1 mouse cellular context compared by ENCODE assay signal in the genomic region with DNA sequence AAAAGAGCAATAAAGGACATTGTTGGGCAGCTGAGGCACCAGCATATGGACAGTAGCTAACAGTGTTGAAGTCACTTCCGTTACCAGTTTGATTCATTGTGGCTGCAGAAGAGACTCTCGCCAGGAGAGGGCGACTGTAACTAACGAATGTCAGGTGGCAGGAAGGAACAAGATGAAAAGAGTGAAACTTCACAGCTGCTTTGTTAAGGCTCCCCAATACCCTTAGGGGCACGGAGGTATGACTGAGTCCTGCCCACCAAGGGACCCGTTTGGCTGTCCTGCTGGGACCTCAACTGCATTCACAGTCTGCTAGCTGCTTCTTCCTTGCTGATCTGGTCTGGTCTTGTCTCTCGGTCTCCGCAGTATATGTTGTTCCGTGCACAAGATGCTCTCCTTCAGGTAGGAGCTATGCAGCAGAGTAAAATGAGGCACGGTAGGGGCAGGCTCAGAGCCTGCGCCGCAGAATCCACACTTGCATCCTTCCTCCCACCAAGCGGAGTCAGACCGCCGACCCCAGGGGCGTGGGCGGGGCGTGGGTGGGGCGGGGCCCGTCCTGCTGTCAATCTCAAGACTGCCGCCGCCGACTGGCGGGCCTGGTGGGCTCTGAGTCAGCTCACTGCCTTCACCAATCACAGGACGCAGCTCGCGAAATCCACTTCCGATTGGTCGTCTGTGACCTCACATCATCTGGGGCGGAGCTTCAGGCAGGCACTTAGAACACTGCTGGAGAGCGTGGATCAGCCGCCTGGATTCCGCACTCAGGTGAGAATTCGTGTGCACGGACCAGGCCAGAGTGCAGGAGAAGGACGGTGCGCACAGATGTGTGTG.
TF ChIP-seq lines count a peak whose summit lies in the region.

No protein-coding gene starts in this region.

TF ChIP-seq in CH12.LX, 34 proteins besides CTCF, POLR2A, EP300 and RAD21:
- peak; percentile 51 for TF ChIP-seq ETS1 (conservative IDR thresholded peaks at IDR 0.05; ENCODE audit: low read depth, low read length)
- TF ChIP-seq SMC3 (IDR thresholded peaks at IDR 0.05; ENCODE audit: low read depth, low read length): peak; percentile 76
- no peak for TF ChIP-seq ZNF384 (IDR thresholded peaks at IDR 0.05; ENCODE audit: low read depth, low read length)
- no peak for TF ChIP-seq USF2 (conservative IDR thresholded peaks at IDR 0.05; ENCODE audit: low read depth, low read length)
- TF ChIP-seq TBP (conservative IDR thresholded peaks at IDR 0.05; ENCODE audit: low read depth, low read length): peak; percentile 70; the same call in 1 of the 2 replicates
- 0 out of 2 replicates have a peak, but pooled peaks have one; percentile 4 for TF ChIP-seq RCOR1 (conservative IDR thresholded peaks at IDR 0.05; ENCODE audit: low read depth, low read length)
- peak; percentile 30; the same call in 1 of the 2 replicates for TF ChIP-seq BHLHE40 (IDR thresholded peaks at IDR 0.05; ENCODE audit: low read depth, low read length)
- TF ChIP-seq E2F4 (IDR thresholded peaks at IDR 0.05; ENCODE audit: insufficient replicate concordance, low read depth, low read length): no peak
- TF ChIP-seq MAFK (IDR thresholded peaks at IDR 0.05; ENCODE audit: insufficient replicate concordance, low read length): no peak
- peak; percentile 68 for TF ChIP-seq MEF2A (IDR thresholded peaks at IDR 0.05; ENCODE audit: borderline replicate concordance, low read depth, low read length)
- TF ChIP-seq MXI1 (IDR thresholded peaks at IDR 0.05; ENCODE audit: low read depth, low read length): peak; percentile 58
- peak; percentile 44; the same call in 1 of the 2 replicates for TF ChIP-seq CHD1 (IDR thresholded peaks at IDR 0.05; ENCODE audit: low read depth, low read length)
- no peak for TF ChIP-seq ZC3H11A (IDR thresholded peaks at IDR 0.05; ENCODE audit: low read depth, low read length)
- peak; percentile 76; the same call in 1 of the 2 replicates for TF ChIP-seq ZMIZ1 (IDR thresholded peaks at IDR 0.05; ENCODE audit: low read depth, low read length)
- no peak for TF ChIP-seq KAT2A (IDR thresholded peaks at IDR 0.05; ENCODE audit: insufficient replicate concordance, low read length)
- TF ChIP-seq POLR2AphosphoS2 (IDR thresholded peaks at IDR 0.05; ENCODE audit: low read depth, low read length): no peak
- no peak for TF ChIP-seq PAX5 (IDR thresholded peaks at IDR 0.05; ENCODE audit: low read length)
- TF ChIP-seq JUN (IDR thresholded peaks at IDR 0.05; ENCODE audit: insufficient read depth, low read depth, low read length): peak; percentile 76
- peak; percentile 89 for TF ChIP-seq SIN3A (IDR thresholded peaks at IDR 0.05; ENCODE audit: low read length)
- TF ChIP-seq MYC (IDR thresholded peaks at IDR 0.05; ENCODE audit: low read depth, low read length): peak; percentile 93
- peak; percentile 76; the same call in 1 of the 2 replicates for TF ChIP-seq MAX (IDR thresholded peaks at IDR 0.05; ENCODE audit: low read length)
- no peak for TF ChIP-seq MAZ (IDR thresholded peaks at IDR 0.05; ENCODE audit: low read depth, low read length)
- peak; percentile 54 for TF ChIP-seq HCFC1 (IDR thresholded peaks at IDR 0.05; ENCODE audit: low read depth, low read length)
- TF ChIP-seq ELF1 (IDR thresholded peaks at IDR 0.05; ENCODE audit: low read depth, low read length): peak; percentile 83
- TF ChIP-seq JUND (conservative IDR thresholded peaks at IDR 0.05; ENCODE audit: low read depth, low read length): peak; percentile 80
- TF ChIP-seq ZKSCAN1 (IDR thresholded peaks at IDR 0.05; ENCODE audit: borderline replicate concordance, low read depth, low read length): no peak
- no peak for TF ChIP-seq GABPA (IDR thresholded peaks at IDR 0.05; ENCODE audit: insufficient replicate concordance, low read depth, low read length)
- peak; percentile 75 for TF ChIP-seq TCF12 (IDR thresholded peaks at IDR 0.05; ENCODE audit: low read depth, low read length)
- TF ChIP-seq NRF1 (IDR thresholded peaks at IDR 0.05; ENCODE audit: low read depth, low read length): peak; percentile 36; the same call in 1 of the 2 replicates
- no peak; the same call in 1 of the 2 replicates for TF ChIP-seq USF1 (IDR thresholded peaks at IDR 0.05; ENCODE audit: low read depth, low read length)
- TF ChIP-seq NELFE (IDR thresholded peaks at IDR 0.05; ENCODE audit: low read depth, low read length): peak; percentile 57
- peak; percentile 85 for TF ChIP-seq IRF4 (IDR thresholded peaks at IDR 0.05; ENCODE audit: low read depth, low read length)
- TF ChIP-seq CHD2 (IDR thresholded peaks at IDR 0.05; ENCODE audit: low read length): peak; percentile 72
- no peak for TF ChIP-seq UBTF (IDR thresholded peaks at IDR 0.05; ENCODE audit: low read depth, low read length)
